Mouse (Mus musculus): ENCODE data around the gene Fxyd3. TPM values are rescaled to one million over a fixed set of nuclear protein-coding genes. Genes with fewer than 3 reads are reported as not detected.

Gene Fxyd3
- total RNA-seq, 2 experiments from 2014 or later: not detected

GRCm38 (mm10) chr7:31053882-31054447, 22.5 kb downstream of the Fxyd3 start:
- intact Hi-C loops (cut with DNase I): loop anchor here (5.0 kb wide), 1 partner anchor 97 kb away; the partner anchor contains the start of gene Usf2
- DNase-seq (ENCODE audit: low spot score in 2 of 2): no peak

- intact Hi-C loops (cut with DNase I): loop anchor here (5.0 kb wide), 1 partner anchor 96 kb away; the partner anchor contains the start of gene Usf2
- DNase-seq (ENCODE audit: low spot score in 2 of 2): peak; percentile 86 to 89
Observed at GRCm38 (mm10) chr7:31052636-31053434, 23.7 kb downstream of the Fxyd3 start.

GRCm38 (mm10) chr7:31052251-31052635, 24.3 kb downstream of the Fxyd3 start:
- DNase-seq (ENCODE audit: low spot score in 2 of 2): no peak
- intact Hi-C loops (cut with DNase I): loop anchor here (5.0 kb wide), 1 partner anchor 95 kb away; the partner anchor contains the start of gene Usf2

- intact Hi-C loops (cut with DNase I): loop anchor here (5.0 kb wide), 1 partner anchor 94 kb away; the partner anchor contains the start of gene Usf2
Observed at GRCm38 (mm10) chr7:31051321-31052021, 25.0 kb downstream of the Fxyd3 start, which contains the start of gene Fxyd7. TSS of gene Fxyd7 (minus strand) at chr7:31051467.

GRCm38 (mm10) chr7:31050921-31051320, 25.6 kb downstream of the Fxyd3 start:
- DNase-seq (ENCODE audit: low spot score in 2 of 2): peak; percentile 70 to 73
- intact Hi-C loops (cut with DNase I): loop anchor here (5.0 kb wide), 1 partner anchor 94 kb away; the partner anchor contains the start of gene Usf2

More at GRCm38 (mm10) chr7:31051321-31052021, 25.0 kb downstream of the Fxyd3 start, which contains the start of gene Fxyd7:
- DNase-seq (ENCODE audit: low spot score in 2 of 2): peak in 1 of 2 experiments; percentile 49

GRCm38 (mm10) chr7:31050487-31050886, 26.0 kb downstream of the Fxyd3 start:
- DNase-seq (ENCODE audit: low spot score in 2 of 2): peak in 1 of 2 experiments; percentile 29
- intact Hi-C loops (cut with DNase I): loop anchor here (5.0 kb wide), 1 partner anchor 93 kb away; the partner anchor contains the start of gene Usf2

- DNase-seq (ENCODE audit: low spot score in 2 of 2): peak; percentile 59 to 80
- intact Hi-C loops (cut with DNase I): loop anchor here (5.0 kb wide), 1 partner anchor 93 kb away; the partner anchor contains the start of gene Usf2
Observed at GRCm38 (mm10) chr7:31049846-31050281, 26.6 kb downstream of the Fxyd3 start.

- intact Hi-C loops (cut with DNase I): no loop called here
- DNase-seq (ENCODE audit: low spot score in 2 of 2): peak; percentile 42 to 57
Observed at GRCm38 (mm10) chr7:31049135-31049845, 27.2 kb downstream of the Fxyd3 start.

- no peak for DNase-seq (ENCODE audit: low spot score in 2 of 2)
- intact Hi-C loops (cut with DNase I): no loop called here
Observed at GRCm38 (mm10) chr7:31042431-31042910, 34.0 kb downstream of the Fxyd3 start, which contains the start of gene Fxyd5. TSS of gene Fxyd5 (minus strand) at chr7:31042481.

- DNase-seq (ENCODE audit: low spot score in 2 of 2): no peak
- intact Hi-C loops (cut with DNase I): no loop called here
Observed at GRCm38 (mm10) chr7:31041662-31042315, 34.7 kb downstream of the Fxyd3 start.

- intact Hi-C loops (cut with DNase I): no loop called here
- no peak for DNase-seq (ENCODE audit: low spot score in 2 of 2)
Observed at GRCm38 (mm10) chr7:31041023-31041407, 35.5 kb downstream of the Fxyd3 start.

GRCm38 (mm10) chr7:31040281-31041022, 36.1 kb downstream of the Fxyd3 start:
- intact Hi-C loops (cut with DNase I): no loop called here
- DNase-seq (ENCODE audit: low spot score in 2 of 2): no peak

- DNase-seq (ENCODE audit: low spot score in 2 of 2): no peak
- intact Hi-C loops (cut with DNase I): no loop called here
Observed at GRCm38 (mm10) chr7:31039011-31039410, 37.5 kb downstream of the Fxyd3 start.

- intact Hi-C loops (cut with DNase I): no loop called here
- no peak for DNase-seq (ENCODE audit: low spot score in 2 of 2)
Observed at GRCm38 (mm10) chr7:31037675-31038074, 38.8 kb downstream of the Fxyd3 start.

- no peak for DNase-seq (ENCODE audit: low spot score in 2 of 2)
- intact Hi-C loops (cut with DNase I): no loop called here
Observed at GRCm38 (mm10) chr7:31036917-31037316, 39.6 kb downstream of the Fxyd3 start.

- intact Hi-C loops (cut with DNase I): no loop called here
- no peak for DNase-seq (ENCODE audit: low spot score in 2 of 2)
Observed at GRCm38 (mm10) chr7:31035291-31035690, 41.2 kb downstream of the Fxyd3 start.

- DNase-seq (ENCODE audit: low spot score in 2 of 2): no peak
- intact Hi-C loops (cut with DNase I): no loop called here
Observed at GRCm38 (mm10) chr7:31034789-31035188, 41.7 kb downstream of the Fxyd3 start.
